Mouse (Mus musculus): ENCODE results near the gene Pola2.

The Pola2 gene

DNA sequence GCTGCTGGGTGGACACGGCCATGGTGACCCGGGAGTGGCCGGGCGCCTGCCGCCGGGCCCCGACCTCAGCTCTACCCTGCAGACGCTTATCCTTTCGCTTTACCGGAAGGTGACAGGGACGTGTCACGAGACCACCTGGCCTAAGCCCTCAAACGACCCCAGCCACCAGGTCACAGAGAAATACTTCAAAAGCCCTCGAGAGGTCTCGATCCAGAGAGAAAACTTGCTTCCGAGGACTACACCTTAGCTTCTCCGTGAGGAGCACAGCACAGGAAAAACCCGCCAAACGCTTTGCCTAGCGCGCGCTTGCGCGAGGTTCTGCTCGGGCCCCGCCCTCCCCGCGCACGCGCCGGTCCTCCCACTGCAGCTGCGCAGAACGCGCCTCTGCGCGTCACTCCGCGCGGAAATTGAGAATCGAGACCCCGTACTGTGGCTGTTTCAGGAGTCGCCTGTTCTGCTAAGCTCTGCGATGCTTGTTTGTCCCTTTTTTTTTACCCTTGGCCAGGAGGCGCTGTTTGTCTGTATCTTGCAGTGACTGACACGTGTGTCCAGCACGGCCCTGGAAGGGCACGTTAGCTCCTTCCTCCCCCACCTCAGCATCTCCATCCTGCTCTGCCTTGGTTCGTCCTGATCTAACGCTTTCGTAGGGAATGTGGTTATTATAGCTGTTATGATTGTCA, at the start of gene Pola2:
Gene Pola2 (minus strand): TSS at position 320 of the 680 bp plus-strand sequence.
- peak; percentile 88 for DNase-seq (ENCODE audit: low spot score)

DNA sequence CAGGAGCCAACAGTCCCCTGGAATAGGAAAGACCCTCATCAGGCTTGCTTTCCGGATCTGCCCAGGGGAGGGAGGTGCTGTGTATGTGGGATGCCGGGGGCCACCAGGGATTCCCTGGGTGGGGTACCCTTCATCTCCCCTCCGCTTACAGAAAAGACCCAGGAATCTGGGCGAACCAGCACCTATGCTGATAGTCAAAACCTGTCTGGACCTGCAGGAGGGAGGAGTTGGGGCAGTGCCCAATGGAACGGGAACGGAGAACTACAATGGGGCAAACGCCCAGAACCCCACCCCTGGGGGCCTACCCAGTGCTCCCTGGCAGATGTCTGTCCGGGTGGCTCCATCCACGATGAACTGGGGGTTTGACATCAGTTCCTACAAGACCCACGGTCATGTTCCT, 49.7 kb upstream of the Pola2 start:
- DNase-seq (ENCODE audit: low spot score), result no peak

DNA sequence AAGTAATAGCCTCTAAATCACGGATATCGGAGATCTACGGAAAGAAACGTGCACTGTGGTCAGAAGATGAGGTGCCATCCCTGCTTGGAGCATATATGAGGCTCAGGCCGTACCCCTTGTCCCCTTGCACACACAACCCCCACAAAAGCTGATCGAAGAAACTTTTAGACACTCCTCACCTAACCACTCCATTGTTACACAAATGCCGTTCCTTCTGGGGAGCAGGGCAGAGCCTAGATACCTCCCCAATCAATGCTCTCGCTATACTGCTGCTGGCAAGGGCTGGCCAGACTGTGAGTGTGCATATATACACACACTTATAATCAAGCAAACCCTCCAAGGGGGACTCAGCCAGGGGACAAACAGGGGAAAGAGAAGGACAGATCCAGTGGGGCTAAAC, 45.1 kb upstream of the Pola2 start:
- no peak for DNase-seq (ENCODE audit: low spot score)

DNA sequence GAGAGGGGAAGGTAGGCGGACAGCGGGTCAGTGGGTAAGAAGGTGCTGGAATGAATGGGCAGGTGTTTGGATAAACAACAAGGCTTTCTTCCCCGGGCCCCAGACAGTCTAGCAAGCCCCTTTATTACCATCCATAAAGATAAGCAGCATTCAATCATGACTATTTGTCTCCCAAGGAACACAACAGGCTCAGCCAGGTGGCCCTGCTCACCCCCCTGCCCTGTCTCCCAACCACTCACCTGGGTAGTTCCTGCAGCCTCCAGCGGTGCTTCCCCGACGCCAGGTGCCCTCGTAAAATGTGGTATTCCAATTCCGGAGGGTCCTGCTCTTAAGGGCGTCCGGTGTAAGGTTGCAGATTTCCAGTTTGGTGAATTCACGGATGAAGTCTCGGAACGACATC, 43.0 kb upstream of the Pola2 start:
- no peak for DNase-seq (ENCODE audit: low spot score)

DNA sequence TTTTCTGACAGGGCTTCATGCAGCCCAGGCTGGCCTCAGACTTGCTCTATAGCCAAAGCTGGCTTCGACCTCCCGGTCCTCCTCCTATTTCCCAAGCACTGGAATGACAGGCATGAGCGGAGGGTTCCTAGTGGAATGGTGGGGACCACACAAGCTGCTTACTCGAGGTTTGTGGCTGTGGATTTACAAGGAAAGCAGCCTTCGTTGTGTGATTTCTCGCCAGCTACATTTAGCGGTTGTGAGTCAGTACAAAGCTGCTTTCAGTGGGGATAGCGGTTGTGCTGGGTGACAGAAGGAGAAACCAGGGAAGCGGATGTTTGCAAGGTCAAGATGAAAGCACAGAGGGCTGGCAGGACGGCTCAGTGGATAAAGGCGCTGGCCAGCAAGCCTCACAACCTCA, 41.5 kb upstream of the Pola2 start:
- no peak for DNase-seq (ENCODE audit: low spot score)

DNA sequence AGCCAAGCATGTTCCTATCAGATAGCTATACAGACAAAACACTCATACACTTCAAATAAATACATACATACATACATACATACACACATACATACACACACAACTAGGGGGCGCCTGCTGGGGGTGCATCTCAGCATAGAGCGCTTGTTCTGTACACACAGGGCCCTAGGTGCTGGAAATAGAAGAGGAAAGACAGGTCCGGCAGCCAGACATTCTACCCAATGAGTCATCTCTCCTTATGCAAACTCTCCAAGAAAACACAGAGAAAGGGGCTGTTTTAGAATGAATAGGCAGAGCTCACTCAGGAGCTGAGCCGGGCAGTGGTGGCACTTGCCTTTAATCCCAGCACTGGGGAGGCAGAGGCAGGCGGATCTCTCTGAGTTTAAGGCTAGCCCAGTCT, 36.0 kb upstream of the Pola2 start:
- DNase-seq (ENCODE audit: low spot score), result no peak

DNA sequence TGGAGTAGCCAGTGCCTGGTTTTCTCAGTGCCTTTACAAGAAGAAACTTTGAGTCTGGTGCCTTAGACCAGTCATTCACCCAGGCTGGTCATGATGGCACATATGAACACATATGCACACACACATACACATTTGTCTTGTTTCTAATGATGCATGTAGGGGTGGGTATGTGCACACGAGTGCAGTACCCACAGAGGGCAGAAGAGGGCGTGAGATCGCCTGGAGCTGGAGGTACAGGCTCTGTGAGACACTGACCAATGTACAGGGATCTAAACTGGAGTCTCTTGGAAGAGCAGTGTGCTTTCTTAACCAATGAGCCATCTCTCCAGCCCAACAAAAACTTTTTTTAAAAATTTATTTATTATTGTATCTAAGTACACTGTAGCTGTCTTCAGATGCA, 34.2 kb upstream of the Pola2 start:
- no peak for DNase-seq (ENCODE audit: low spot score)

DNA sequence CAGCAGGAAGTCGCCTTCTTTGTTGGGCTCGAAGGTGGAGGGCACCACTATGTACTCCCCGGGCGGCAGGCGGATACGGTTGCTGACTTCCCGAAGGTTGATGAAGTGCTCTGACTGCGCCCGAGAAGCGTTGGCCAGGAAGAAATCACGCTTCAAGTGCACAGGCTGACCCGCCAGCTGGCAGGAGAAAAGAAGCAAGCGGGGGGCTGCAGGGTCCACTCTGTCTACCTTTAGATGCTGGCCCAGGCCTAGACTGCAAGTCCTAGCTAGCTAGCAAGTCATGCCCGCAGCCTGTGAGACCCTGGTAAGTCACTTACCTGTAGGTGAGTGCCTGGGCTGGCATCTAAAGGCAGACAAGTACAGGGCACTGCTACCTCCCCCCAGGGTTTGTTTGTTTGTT, 30.7 kb upstream of the Pola2 start:
- no peak for DNase-seq (ENCODE audit: low spot score)

DNA sequence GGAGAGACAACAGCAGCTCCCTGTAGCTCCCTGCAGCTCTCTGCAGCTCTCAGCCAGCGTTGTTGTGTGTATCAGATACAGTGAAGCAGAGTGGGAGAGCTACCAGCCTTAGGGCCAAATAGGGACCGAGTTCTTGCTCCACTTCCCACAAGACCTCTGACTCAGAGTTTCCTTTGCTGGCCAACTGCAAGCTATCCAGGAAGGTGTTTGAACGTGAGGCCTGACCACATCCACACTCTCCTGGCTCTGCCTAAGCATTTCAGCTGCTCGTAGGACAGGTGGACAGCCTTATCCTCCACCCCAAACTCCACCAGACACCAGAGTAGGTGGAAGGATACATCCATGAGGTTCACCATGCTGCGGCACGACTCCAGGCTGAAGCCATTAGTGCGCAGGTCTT, 28.0 kb upstream of the Pola2 start:
- no peak for DNase-seq (ENCODE audit: low spot score)

DNA sequence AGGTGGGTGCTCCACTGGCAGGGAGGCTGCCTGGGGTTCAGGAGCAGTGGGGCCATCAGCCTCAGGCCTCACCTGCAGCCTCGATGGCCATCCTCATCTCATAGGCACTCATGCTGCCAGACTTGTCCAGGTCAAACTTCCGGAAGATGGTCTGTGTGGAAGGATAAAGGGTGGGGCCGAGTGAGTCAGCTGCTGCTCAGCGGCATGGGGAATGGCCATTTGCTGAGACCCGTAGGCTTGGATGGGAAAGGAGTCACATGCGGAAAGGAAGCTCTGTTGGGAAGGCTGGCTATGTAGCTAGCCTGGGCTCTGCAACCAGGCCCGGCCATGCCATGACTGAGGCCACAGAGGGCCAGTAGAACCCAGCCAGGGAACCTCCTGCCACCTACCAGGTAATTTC, 27.5 kb upstream of the Pola2 start:
- DNase-seq (ENCODE audit: low spot score), result no peak

DNA sequence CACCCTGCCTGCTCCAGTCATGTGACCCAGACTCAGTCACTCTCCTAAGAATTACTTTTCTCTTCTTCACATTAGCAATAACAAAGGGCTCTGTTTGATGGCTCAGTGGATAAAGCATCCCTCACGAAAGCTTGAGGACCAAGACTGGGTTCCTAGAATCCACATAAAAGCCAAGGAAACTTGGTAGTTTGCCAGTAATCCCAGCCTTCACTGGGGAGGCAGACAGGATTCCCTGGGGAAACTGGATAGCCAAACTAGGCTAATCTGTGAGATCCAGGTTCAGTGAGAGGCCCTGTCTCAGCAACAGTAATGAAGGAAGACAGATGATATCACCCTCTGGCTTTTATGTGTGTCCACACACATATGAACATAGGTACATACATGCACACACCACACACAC, 26.9 kb upstream of the Pola2 start:
- no peak for DNase-seq (ENCODE audit: low spot score)

DNA sequence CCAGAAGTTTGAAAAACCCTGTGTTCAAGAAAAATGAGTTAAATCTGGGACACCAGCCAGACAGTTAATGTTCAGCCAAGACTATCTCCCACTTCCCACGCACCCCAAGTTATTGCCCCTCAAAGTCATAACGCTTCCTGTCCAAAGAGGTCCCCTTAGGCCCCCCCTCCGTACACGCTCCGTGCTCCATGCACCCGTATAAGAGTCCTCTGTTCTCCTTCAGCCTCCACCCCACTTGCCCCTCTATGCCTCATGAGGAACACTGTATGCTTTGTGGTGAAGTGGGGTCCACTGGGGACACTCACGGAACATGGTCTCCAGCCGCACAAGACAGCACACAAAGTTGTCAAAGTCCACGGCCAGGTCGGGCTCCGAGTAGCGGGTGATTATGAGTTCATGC, 26.0 kb upstream of the Pola2 start:
- DNase-seq (ENCODE audit: low spot score), result no peak

DNA sequence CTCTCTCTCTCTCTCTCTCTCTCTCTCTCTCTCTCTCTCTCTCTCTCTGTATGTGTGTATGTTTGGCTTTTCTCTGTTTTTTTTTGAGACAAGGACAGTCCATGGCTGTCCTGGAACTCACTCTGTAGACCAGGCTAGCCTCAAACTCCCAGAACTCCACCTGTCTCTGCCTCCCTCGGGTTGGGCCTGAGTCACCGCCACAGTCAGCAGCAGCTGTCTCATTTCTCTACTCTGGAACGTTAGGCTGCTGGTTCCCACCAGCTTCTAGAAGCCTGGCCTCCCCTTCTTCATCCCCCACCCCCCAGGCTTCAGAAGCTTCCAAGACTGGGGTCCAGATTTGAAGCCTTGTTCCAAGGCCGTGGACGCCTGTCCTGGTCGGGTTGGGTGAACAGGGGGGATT, 25.6 kb upstream of the Pola2 start:
- no peak for DNase-seq (ENCODE audit: low spot score)

DNA sequence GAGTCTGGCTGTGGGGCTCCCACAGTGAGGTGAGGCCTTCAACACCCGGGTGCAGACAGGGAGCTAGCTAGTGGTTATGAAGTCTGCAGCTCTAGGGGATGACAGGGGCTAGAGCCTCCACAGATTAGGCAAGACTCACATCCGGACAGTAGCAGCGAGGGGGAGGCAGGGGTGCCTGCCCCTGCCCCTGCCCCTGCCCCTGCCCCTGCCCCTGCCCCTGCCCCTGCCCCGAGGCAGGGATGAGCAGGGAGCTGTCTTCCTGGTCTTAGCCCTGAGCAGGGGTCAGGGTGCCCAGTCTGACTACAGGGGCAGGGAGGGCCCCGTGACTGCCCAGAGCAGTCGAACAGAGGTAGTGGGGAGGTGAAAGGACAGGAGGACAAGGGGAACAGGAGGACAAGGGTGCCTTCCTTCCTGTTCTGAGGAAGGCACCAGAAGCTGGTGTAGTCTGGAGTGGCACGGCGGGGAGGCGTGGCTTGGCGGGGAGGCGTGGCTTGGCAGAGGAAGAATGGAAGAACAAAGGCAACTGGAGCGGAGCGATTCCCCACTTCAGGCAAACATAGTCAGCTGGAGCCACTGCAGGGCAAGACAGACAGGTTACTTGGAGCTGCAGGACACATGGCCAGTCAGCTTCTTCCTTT, 24.9 kb upstream of the Pola2 start:
- DNase-seq (ENCODE audit: low spot score), result peak; percentile 81

DNA sequence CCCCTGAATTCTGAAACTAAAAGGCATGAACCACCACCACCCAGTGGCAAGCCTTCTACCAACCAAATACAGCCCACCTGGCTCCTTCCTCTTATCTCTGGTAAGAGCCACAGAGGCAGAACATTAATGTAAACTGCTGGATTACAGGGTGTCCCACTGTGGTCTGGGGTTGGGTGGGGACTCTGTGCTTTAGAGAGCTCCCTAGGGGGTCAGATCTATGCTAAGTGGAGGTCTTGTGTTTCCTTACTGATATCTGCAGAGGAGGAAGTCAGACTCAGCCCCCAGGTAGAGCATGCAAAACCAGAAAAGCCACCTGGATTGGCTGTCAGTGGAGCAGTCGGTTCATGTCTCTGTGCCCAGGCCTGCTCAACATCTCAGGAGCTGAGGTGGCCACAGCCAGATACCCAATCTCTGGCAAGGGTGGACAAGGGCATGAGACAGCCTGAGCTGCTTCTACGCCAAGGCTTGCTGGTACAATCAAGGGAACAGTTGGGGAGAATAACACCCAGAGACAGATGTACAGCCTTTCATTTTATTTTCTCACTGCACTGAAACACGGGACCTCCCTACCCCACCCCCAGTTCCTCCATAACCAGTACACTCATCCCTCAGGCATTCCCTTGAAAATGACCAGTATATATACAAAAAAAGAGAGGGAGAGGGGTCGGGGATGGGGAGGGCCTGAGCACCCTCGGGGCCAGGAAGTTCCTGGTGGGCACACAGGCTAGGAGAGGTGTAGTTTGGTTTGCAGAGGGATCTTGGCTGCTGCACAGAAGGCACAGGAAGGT, 24.2 kb upstream of the Pola2 start:
- no peak for DNase-seq (ENCODE audit: low spot score)

DNA sequence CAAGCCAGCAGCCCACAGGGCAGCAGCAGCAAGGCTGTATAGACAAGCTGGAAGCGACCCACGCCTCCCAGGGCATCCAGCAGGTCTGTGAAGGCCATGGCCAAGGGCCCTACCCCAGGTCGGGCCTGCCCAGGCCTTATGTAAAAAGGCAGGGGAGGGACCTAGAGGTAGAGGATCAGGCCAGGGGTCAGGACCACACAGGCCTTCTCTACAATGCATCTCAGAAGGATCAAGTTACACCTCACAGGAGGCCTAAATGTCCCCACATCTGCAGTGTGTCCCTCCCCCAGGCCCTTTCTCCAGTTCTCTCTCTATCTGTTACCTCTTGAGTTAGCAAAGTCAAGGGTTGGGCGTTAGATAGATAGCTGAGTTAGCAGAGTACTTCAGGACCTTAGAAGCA, 22.0 kb upstream of the Pola2 start, which contains the start of gene Slc22a20:
Gene Slc22a20 (minus strand): TSS at position 101 of the 400 bp plus-strand sequence.
- DNase-seq (ENCODE audit: low spot score), result no peak

DNA sequence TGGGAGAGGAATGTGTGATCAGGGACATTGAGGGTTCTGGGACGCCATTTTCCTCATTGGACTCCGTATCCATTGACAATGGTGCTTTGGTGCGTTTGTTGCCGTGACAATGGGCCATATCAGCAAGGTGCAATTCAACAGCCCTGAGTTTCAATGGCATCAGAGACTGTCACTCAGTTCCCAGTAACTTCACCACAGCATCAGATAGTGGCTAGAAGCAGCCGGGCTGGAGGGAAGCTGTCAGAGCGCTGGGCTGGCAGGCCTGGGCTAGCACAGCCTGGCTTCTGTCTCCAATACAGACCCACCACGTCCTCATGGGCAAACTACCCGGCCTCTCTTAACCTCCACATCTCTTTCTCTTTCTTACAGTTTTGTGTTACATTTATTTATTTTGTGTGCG, 16.5 kb upstream of the Pola2 start:
- no peak for DNase-seq (ENCODE audit: low spot score)

DNA sequence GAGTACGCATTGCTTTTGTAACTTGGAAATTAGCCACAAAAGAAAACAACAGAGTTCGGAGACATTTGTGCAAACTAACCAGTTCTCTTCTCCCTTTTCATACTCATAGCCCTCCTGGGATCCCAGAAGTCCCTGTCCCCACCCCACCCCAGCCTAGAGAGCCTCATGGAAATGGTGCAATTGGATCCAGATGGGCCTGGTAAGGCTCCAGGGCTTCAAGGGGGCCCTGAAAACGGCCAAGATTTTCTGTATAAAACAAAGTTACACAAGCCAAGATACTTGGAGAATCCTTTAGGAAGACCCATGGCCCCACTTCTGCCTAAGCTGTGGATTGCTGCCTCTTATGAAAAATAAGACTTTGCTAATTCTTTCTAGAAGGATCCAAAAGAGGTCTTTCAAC, 13.7 kb upstream of the Pola2 start:
- DNase-seq (ENCODE audit: low spot score), result no peak

DNA sequence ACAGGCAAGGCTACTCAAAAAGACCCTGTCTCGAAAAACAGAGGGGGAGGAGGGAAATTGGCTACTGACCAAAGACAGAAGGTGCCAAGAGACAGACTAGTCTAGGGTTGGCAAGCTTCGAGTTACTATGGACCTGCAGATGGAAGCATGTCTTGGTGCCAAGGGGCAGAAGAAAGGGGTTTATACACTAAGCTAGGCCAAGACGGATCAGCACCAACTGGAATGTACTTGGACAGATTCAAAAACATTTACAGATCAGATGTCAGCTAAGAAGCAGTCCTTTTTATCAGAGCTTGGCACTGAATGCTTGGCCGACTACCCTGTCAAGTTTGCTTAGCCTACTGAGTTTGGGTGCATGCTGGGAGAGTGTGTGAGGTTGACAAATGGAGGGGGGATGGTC, 11.7 kb upstream of the Pola2 start:
- no peak for DNase-seq (ENCODE audit: low spot score)

DNA sequence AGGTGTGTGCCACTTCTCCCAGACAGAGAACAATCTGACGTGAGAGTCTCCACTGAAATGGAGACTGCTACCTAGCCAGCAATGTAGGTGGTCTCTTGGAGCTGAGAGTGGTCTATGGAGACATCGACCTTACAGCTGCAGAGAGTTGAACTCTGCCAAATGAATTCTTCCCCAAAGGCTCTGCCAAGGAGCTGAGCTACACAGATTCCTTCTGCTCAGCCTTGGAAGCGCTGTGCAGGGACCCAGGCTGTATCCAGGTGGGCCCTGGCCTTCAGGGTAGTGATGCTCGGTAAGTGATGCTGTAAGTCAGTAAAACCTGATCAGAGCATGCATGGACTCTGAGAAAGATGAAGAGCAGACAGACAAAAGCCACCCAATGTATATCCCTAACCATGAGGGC, 11.1 kb upstream of the Pola2 start:
- DNase-seq (ENCODE audit: low spot score), result no peak

DNA sequence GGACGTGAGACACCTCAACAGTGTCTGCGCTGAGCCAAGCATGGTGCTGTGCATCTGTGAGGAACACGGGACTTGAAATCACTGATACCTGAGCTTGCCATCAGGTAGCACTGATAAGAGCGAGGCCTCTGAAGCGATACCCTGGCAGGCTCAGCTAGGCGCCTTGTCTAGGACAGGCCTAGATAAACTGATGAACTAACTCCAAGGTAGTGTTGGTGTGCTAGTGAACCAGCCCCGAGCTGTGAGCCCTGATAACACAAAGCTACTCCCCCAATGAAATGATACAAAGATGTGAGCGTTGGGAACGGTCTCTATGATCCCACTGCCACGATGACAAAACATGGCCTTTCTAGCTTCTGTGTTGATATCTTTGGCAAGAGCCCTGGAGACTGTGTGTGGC, 3.7 kb upstream of the Pola2 start:
- no peak for DNase-seq (ENCODE audit: low spot score)

DNA sequence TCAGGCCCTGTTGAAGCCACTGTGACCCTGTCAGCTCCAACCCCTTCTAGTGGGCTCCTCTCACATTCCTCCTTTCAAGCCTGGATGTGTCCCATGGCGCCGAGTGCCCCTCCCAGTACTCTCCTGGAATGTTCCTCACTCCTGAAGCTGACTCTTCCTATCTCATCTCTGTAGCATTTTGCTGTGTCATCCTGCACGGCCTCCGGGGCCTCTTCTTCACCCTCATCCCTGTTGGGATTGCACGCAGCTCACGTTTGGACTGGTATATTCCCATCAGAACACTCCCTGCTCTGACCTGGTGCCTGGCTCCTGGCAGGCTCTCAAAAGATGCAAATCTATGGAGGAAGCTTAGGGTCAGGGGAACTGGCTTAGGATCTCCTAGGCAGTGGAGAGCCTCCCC, 2.8 kb upstream of the Pola2 start:
- DNase-seq (ENCODE audit: low spot score), result no peak

DNA sequence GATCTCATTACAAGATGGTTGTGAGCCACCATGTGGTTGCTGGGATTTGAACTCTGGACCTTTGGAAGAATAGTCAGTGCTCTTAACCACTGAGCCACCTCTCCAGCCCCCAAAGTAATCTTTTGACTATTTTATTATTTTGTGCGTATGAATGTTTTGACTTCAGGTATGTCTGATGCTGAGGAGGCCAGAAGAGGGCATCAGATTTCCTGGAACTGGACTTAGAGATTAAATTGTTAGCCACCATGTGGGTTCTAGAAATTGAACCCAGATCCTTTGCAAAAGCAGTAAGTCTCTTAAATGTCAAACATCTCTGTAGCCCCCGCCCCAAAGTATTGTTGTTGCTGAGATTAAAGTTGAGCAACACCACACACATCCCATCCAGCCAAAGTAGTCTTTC, 1.9 kb upstream of the Pola2 start:
- no peak for DNase-seq (ENCODE audit: low spot score)

All from lung, postnatal 25 days (tissue).